Mouse (Mus musculus): ENCODE data around the gene Nxpe3. TPM values are rescaled to one million over a fixed set of nuclear protein-coding genes. Genes with fewer than 3 reads are reported as not detected.

The Nxpe3 gene
- total RNA-seq (2023) = 28.7 TPM

GRCm38 (mm10) chr16:55894893-55895650 lies at the start of gene Nxpe3:
Gene Nxpe3 (minus strand): TSS chr16:55895285.

GRCm38 (mm10) chr16:55934453-55935037 lies 39.5 kb upstream of the Nxpe3 start, which contains the start of gene Cep97:
Gene Cep97 (minus strand): TSS chr16:55934855.

GRCm38 (mm10) chr16:55838510-55839474 lies 56.3 kb downstream of the Nxpe3 start, which contains the start of gene Nfkbiz:
Gene Nfkbiz (minus strand): TSS chr16:55838899.

Other genes with a start within 250 kb of the Nxpe3 start
- 96.5 TPM for gene Nfkbiz, start 56.4 kb downstream of the Nxpe3 start, total RNA-seq (2023)
- gene Cep97, start 39.6 kb upstream of the Nxpe3 start, total RNA-seq (2023) = 81.1 TPM
- 945 TPM for gene Rpl24, start 71.0 kb upstream of the Nxpe3 start, total RNA-seq (2023)
- 78.0 TPM for gene Zbtb11, start 78.6 kb upstream of the Nxpe3 start, total RNA-seq (2023)
- gene Pcnp, start 134.5 kb upstream of the Nxpe3 start, total RNA-seq (2023) = 129 TPM
- 15.8 TPM for gene Trmt10c, start 142.5 kb upstream of the Nxpe3 start, total RNA-seq (2023)
- 78.4 TPM for gene Senp7, start 153.1 kb upstream of the Nxpe3 start, total RNA-seq (2023)

Data from CD4-positive naive resting alpha-beta T cell, adult 76 days (primary cell).